Mouse (Mus musculus) brown adipose tissue, adult 24 weeks (tissue): ENCODE measurements around the gene Dchs1. TPM values are rescaled to one million over a fixed set of nuclear protein-coding genes. Genes with fewer than 3 reads are reported as not detected.
A peak's percentile ranks its signal among the peaks of the same experiment; 100 is the strongest.
"Not testable (repeated sequence)": the region's sequence is repeated elsewhere in the genome, so short reads cannot be mapped to it uniquely, and the experiment has no call there.

ENCODE experiments used
- H3K27ac ChIP-seq: fragments of 200-500 bp; replicated peaks from 2 replicates; pipeline ENCODE4 v1.5.1; 2012; ENCODE audit warnings: low read depth, mild to moderate bottlenecking, low read length
- H3K4me1 ChIP-seq: fragments of 200-500 bp; 2 replicates; pipeline ENCODE4 v1.6.1; 2012; ENCODE audit warnings: low read length, mixed read lengths; ENCODE audit not compliant: control insufficient read depth, insufficient read depth, insufficient read length
- H3K4me3 ChIP-seq: fragments of 200-500 bp; 2 replicates; pipeline ENCODE4 v1.5.1; 2012; ENCODE audit warnings: low read depth, mild to moderate bottlenecking, low read length, moderate library complexity; ENCODE audit not compliant: insufficient read depth
- polyA plus RNA-seq: library from polyadenylated mRNA; stranded (reverse); fragments of >200 nt; gene quantifications from 2 replicates; pipeline ENCODE4 v1.2.4, GENCODE M21; 2012; ENCODE audit not compliant: missing spikeins, insufficient read depth, insufficient read length

The Dchs1 gene
- polyA plus RNA-seq, 1 experiment: 0.55 TPM

- peaks cover 12% of the 10 kb centered on the region for H3K4me1 ChIP-seq
- H3K27ac ChIP-seq: no peak overlapping the region
- H3K4me3 ChIP-seq: no peak overlapping the region
Measured at GRCm38 (mm10) chr7:105769959-105770358, 17.5 kb downstream of the Dchs1 start.

DNA sequence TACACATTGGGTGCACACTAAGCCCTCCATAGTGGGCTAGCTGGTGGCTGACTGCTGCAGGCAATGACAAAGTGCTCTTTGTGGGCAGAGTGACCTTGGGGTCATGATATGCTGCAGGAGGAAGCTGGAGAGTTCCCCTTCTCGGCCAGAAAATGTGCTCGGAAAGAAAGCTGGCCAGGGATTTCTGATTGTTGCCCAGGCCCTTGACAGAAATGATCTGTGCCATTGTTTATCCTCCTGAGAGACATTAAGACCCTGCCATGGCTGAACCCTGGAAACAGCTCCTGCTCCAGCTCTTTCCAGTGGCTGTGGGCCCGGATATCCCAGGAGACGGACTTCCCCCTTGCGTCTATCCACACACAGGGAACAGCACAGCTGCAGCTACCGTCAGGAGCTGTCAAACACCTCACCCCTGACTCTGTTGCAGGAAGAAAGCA, 19.7 kb downstream of the Dchs1 start:
- peak overlapping the region; percentile 6; the same call in 1 of the 2 replicates for H3K27ac ChIP-seq
- peaks cover 14% of the 10 kb centered on the region for H3K4me1 ChIP-seq
- no peak overlapping the region for H3K4me3 ChIP-seq

DNA sequence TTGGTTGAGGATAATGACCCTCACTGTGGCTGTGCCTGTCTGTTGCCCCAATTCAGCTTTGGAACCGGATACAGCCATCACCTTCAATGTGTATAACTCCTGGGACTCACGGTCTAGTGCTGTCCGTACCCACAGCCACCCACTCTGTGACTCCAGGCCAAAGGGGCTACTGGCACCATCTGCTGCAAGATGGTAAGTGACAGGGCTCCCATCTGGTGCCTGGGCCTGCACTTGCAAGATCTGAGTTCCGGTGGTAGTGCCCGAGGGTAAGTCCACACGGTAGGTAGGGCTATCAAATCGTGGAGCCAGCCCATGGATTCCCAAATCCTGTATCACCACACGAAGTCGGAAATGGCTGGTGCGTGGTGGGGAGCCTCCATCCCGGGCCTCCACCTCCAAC, 23.1 kb downstream of the Dchs1 start:
- Histone ChIP-seq H3K4me3 (no peak overlapping the region), H3K27ac (no peak overlapping the region), H3K4me1 (peaks cover 9% of the 10 kb centered on the region)

GRCm38 (mm10) chr7:105762517-105763270, 24.8 kb downstream of the Dchs1 start:
- Histone ChIP-seq H3K27ac (no peak overlapping the region), H3K4me3 (no peak overlapping the region), H3K4me1 (0 out of 2 replicates have a peak, but pooled peaks cover 2% of the 10 kb centered on the region)

- no peak overlapping the region for H3K27ac ChIP-seq
- 0 out of 2 replicates have a peak, but pooled peaks cover 2% of the 10 kb centered on the region for H3K4me1 ChIP-seq
- H3K4me3 ChIP-seq: no peak overlapping the region
Measured at GRCm38 (mm10) chr7:105761813-105762484, 25.5 kb downstream of the Dchs1 start.

DNA sequence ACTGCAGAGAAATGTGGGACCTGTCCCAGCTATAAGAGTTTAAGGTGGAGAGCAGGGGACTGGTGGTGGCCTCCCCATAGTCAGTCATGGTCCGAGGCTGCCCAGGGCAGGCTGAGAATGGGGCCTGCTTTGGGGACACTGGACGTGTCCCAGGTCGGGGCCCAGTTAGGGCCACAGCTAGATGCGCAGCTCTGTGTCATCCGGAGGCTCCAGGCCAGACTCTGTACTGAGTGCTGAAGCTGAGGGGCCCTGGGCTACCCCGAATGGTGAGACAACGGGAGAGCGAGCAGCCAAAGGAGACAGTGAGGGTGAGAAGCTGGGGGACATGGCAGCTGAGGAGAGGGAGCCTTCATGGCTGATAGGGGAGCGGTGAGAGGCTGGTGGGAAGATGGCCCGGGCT, 34.2 kb downstream of the Dchs1 start:
- H3K4me3 ChIP-seq: no peak overlapping the region
- no peak overlapping the region for H3K27ac ChIP-seq
- peaks cover 6% of the 10 kb centered on the region for H3K4me1 ChIP-seq

GRCm38 (mm10) chr7:105752716-105753115, 34.7 kb downstream of the Dchs1 start:
- no peak overlapping the region for H3K27ac ChIP-seq
- H3K4me1 ChIP-seq: peaks cover 6% of the 10 kb centered on the region
- no peak overlapping the region for H3K4me3 ChIP-seq

DNA sequence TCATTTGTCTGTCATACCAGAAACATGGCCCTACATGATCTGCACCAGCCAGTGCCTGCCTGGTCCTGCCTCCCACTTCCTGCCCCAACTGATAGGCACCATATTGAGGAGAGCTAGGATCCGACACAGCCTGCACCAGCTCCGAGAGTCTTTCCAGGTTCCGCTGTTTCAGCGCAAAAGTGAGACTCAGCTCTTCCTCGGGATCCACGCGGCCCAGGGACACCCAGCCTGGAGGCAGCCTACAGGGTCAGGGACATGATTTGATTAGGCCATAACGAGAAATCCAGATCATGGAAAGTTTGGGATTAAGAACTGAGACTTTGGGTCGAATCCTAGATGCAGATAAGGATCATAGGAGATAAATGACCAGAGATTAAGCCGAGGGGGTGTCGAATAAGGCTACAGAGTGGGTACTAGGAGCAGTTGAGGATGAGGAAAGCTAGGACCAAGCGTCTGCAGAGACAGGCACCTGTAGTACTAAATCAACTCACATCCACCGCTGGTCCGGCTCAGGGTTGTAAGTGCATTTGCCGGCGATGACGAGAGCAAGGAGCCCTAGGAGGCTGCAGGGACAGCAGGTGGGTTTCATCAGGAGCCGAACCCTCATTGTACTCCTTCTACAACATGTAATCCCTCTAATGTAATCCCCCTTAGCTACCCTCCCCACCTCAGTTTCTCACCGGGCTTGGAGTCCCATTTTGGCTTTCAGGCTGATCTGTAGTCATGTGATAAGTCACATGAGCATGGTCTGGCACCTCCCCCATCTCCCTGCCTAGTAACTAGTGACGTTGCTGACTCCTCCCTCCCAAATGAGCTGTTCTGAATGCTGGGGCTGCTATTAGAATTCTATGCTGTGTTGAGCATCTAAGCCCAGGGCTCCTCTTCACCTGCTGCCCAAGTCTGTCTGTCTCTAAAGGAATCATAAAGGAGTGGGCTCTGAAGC, 35.7 kb downstream of the Dchs1 start, which contains the start of gene Tpp1:
Gene Tpp1, minus strand, starts transcription at position 745 of the 943 bp plus-strand sequence.
- H3K4me1 ChIP-seq: peaks cover 6% of the 10 kb centered on the region
- H3K27ac ChIP-seq: peak within 1 kb of the TSS; percentile 63; the same call in 1 of the 2 replicates
- peak within 1 kb of the TSS; percentile 77 for H3K4me3 ChIP-seq

GRCm38 (mm10) chr7:105747776-105748175, 39.7 kb downstream of the Dchs1 start:
- H3K27ac ChIP-seq: no peak overlapping the region
- peaks cover 4% of the 10 kb centered on the region for H3K4me1 ChIP-seq
- no peak overlapping the region for H3K4me3 ChIP-seq

DNA sequence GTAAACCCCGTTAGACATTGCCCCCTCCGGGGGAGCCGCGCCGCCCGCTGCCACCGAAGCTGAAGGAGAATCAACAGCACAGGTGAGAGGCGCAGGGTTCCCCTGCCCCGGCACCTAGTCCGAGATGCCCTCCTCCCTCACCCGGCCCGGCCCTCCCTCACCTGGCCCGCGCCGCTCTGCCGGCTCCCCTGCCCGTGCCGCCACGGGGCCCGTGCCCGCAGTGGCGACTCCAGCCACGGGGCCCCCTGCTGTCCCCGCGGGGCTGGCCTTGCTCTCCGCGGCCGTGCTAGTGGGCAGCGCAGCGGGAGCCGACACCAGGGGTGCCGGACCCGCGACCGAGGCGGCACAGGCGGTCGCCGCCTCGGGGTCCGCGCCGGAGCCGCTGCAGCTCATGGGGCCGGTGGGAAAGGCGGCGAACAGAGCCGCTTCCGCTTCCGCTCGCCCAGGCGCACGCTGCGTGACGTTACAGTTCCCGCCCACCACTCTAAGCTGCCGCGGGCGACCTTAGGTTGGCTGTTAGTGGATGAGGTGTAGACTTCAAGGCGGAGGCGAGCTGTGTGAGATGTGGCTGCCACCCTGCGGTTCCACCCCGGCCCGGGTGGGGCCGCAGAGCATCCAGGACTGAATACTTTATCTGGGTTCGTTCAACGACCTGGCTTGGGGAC, 43.4 kb downstream of the Dchs1 start, which contains the start of gene Taf10:
Gene Taf10, minus strand, starts transcription at position 436 of the 665 bp plus-strand sequence.
- Histone ChIP-seq H3K4me3 (peak within 1 kb of the TSS; percentile 75), H3K4me1 (peaks cover 6% of the 10 kb centered on the region; the same call in 1 of the 2 replicates), H3K27ac (peak within 1 kb of the TSS; percentile 55)

DNA sequence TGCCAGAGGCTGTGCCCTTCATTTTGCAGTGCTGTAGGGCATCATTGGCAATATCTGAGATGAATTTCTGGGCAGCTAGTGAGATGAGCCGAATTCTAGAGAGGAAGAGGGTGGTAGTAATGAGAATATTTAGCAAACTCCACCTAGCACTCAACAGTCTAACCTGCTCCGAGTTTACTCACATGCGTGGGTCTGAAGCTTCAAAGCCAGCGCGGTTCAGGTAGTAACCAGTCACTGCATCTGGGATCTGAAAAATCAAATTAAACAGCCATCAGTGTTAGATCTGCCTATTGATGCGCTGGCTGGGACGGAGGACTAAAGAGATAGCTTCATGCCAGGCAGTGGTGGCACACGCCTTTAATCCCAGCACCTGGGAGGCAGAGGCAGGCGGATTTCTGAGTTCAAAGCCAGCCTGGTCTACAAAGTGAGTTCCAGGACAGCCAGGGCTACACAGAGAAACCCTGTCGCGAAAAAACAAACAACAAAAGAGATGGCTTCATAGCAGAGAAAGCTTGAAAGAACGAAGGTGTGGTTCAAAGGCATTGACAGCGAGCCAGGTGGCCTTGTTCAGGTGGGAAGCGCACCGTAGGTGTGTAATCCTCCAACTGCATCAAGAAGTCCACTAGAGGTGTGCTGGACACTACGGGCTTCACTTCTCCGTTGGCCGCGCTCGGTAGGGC, 44.1 kb downstream of the Dchs1 start:
- Histone ChIP-seq H3K4me3 (peak overlapping the region; percentile 75), H3K27ac (peak overlapping the region; percentile 49)

DNA sequence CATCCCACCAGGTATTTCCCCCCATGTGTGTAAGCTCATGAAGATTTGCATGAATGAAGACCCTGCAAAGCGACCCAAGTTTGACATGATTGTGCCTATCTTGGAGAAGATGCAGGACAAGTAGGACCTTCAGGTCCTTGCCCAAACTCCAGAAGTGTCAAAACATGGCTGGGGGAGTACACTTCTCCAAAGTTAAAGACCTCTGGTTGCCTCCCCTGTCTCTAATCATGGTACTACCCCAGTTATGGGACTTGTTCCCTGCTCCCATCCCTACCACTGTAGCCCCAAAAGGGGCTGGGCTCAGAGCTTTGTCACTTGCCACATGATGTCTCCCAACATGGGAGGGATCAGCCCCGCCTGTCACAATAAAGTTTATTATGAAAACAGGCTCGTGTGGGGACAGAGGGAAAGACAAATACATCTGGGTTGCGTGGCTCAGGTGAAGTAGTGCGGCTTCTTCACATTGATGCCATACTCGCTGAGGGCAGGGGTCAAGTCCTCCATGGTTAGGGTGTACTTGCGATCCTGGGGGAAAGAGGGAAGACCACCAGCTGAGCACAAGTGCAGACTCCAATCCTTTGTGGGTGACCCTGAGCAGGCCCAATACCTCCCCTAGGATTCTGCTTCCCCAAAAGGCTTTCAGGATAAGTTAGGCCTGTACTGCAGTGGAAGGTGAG, 44.8 kb downstream of the Dchs1 start:
- not testable (repeated sequence) for H3K4me1 ChIP-seq, H3K27ac ChIP-seq
- H3K4me3 ChIP-seq: peak overlapping the region; percentile 75; the same call in 1 of the 2 replicates

More for the DNA sequence above, 44.1 kb downstream of the Dchs1 start:
- not testable (repeated sequence) for H3K4me1 ChIP-seq

GRCm38 (mm10) chr7:105741978-105742377, 45.5 kb downstream of the Dchs1 start:
- Histone ChIP-seq H3K4me1 (peaks cover 6% of the 10 kb centered on the region; the same call in 1 of the 2 replicates), H3K27ac (no peak overlapping the region), H3K4me3 (no peak overlapping the region)
